Mouse (Mus musculus): ENCODE data around the gene Ccdc17.

The Ccdc17 gene

GRCm38 (mm10) chr4:116596379-116596778, at the start of gene Ccdc17:
TSS of gene Ccdc17 (plus strand) at chr4:116596654.
- peak; percentile 9 for DNase-seq (ENCODE audit: low spot score)

- no peak for DNase-seq (ENCODE audit: low spot score)
These were observed 46.0 kb upstream of the Ccdc17 start for GRCm38 (mm10) chr4:116550432-116550831.

GRCm38 (mm10) chr4:116553035-116553434, 43.4 kb upstream of the Ccdc17 start:
- DNase-seq (ENCODE audit: low spot score), result no peak

GRCm38 (mm10) chr4:116555413-116556300, 40.8 kb upstream of the Ccdc17 start, which contains the start of gene Tmem69:
TSS of gene Tmem69 (minus strand) at chr4:116555936.
- DNase-seq (ENCODE audit: low spot score), result peak; percentile 81

DNA sequence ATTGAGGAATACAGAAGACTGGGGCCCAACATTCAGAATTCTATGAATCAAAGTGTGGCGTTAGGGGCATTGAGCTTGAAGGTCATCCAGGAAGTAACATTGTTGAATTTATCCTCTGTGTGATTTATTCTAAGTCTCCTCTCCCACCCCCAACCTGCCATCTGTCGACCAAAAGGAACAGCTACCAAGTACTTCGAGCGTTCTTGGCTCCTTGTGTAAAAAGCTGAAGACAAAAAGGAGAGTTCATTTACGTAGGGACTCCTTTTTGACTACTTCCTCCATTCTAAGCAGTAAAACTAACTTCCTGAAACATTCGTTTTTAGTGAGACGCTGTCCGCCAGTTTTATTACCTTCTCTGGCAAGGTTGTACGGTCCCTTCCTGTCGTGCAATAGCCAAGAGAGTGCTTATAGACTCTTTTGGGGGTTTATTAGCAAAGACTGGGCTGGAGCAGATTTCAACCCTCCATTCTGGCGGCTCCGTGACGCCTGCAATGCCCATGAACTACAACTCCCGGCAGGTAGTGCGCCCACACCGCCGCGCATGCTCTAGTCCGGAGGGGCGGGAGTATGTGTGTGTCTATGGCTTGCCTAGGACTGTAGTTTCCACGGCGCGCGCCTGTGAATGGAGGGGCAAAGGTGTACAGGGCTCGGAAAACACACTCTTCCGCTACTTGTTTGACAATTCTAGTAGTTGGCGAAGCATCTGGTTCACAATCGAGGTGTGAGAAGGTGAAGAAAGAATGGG, 39.7 kb upstream of the Ccdc17 start:
- peak; percentile 96 for DNase-seq (ENCODE audit: low spot score)

GRCm38 (mm10) chr4:116557306-116558121, 38.9 kb upstream of the Ccdc17 start, which contains the start of gene Gpbp1l1:
TSS of gene Gpbp1l1 (plus strand) at chr4:116557658.
- DNase-seq (ENCODE audit: low spot score), result peak; percentile 98

DNA sequence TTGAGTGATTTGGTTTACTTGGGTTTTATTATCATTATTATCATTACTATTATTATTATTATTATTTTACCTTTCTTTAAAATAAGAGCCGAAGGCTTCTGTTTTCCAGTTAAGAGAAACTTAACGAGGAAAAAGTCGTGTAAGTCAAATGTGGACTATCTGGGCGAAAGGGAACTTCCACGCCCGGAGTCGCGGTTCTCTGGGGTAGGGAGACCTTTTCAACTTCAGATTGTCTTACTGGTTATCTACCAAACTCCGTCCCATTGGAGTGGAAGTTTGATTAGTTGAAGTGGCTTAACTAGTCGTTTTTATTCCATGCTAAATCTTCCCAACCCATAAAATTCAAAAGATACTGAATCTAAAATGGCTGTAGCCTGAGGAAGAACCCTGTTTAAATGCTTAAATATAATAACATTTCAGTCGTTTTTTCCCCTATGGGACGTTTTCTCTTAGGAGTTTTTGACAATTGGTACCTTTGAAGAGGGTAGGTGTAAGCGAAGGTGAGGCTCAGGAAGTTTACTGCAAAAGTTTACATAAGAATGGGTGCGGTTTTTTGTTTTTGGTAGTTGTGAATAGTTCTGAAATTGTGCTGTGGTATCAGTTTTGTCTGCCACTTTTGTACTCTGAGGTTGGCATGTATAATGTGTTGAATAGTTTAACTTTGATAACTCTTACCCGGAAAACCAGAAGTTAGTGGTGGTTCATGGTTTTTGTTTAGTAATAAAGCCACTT, 38.1 kb upstream of the Ccdc17 start:
- peak; percentile 14 for DNase-seq (ENCODE audit: low spot score)

DNA sequence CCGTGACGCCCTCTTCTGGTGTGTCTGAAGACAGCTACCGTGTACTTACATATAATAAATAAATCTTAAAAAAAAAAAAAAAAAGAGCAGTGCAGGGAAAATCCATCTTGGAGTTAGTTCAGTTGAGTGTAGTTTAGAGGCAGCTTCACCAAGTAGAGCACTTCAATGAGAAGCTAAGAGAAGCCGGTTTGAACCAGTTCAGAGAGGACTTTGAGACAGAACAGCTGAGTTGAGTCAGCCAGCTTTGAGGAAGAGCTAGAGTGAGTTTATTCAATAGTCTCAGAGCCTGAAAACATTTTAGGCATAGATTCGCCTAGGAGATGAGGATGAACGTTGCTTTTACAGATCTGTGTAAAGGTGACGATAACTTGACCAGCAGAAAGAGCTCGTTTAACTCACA, 661 bp upstream of the Ccdc17 start:
- no peak for DNase-seq (ENCODE audit: low spot score)

GRCm38 (mm10) chr4:116596978-116597881, 776 bp downstream of the Ccdc17 start:
- peak; percentile 92 for DNase-seq (ENCODE audit: low spot score)

DNA sequence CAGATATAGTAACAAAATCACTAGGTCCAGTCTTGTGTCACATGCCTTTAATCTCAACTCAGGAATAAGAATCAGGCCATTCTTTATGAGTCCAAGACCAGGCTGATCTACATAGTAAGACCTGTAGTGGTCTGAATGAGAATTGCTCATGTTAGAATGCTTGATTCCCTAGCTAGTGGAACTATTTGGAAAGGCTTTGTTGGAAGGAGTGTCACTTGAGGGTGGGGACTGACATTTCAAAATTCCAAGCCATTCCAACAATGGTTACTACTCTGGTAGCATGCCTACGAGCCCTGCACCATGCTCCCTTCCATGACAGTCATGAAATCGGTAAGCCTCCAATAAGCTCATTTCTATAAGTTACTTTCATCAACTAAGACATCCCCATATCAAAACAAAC, 16.2 kb downstream of the Ccdc17 start:
- no peak for DNase-seq (ENCODE audit: low spot score)

GRCm38 (mm10) chr4:116615237-116615636, 18.8 kb downstream of the Ccdc17 start:
- DNase-seq (ENCODE audit: low spot score), result no peak

- no peak for DNase-seq (ENCODE audit: low spot score)
These were observed 28.4 kb downstream of the Ccdc17 start for GRCm38 (mm10) chr4:116624831-116625230.

DNA sequence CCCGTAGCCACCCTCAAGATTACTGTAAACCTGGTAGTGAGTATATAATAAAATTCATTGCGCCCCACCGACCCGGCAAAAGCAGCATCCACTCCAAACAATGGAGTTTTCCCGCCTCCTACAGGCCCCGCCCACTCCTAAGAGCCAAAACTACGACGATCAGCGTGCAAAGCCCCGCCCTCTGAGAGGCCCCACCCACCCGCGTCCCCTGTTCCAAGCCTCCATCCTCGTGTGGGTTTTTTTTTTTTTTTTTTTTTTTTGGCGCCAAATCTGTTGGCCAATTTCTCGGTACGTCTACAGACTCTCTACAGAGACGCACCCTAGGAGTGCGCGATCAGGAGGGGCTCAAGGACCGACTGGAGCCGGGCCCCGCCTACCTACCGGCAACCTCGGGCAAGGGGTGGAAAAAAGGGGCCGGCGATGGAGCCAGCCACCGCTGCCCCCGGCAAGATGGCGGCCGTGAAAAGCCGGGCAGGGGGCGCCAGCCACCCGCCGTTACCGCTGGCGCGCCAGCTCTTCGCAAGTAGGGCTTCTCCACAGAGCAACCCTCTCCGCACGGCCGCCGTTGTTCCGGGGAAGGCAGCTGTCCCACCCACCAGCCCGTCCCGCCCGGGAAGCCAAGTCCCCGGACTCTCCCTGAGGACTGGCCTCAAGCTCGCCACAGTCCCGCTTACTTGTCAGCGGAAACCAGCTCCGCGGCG, 30.4 kb downstream of the Ccdc17 start:
- peak; percentile 82 for DNase-seq (ENCODE audit: low spot score)

- peak; percentile 93 for DNase-seq (ENCODE audit: low spot score)
These were observed 30.9 kb downstream of the Ccdc17 start for GRCm38 (mm10) chr4:116627359-116627716.

- peak; percentile 92 for DNase-seq (ENCODE audit: low spot score)
These were observed 31.5 kb downstream of the Ccdc17 start, which contains the start of gene Nasp for GRCm38 (mm10) chr4:116627722-116628662. TSS of gene Nasp (minus strand) at chr4:116627941.

- DNase-seq (ENCODE audit: low spot score), result no peak
These were observed 38.7 kb downstream of the Ccdc17 start for GRCm38 (mm10) chr4:116635197-116635596.

- no peak for DNase-seq (ENCODE audit: low spot score)
These were observed 42.4 kb downstream of the Ccdc17 start for GRCm38 (mm10) chr4:116638821-116639220.

DNA sequence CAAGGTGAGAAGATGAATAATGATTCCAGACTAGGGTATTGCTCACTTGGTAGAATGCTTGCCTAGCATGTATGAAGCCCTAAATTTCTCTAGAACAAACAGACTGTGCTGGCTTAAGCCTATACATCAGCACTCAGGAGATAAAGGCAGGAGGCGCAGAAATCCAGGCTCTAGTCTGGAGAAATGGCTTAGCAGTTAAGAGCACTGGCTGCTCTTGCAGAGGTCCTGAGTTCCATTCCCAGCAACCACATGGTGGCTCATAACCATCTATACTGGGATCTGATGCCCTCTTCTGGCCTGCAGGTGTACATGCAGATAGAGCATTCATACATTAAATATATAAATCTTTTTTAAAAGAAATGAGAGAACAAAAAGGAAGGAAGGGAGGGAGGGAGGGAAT, 45.6 kb downstream of the Ccdc17 start:
- DNase-seq (ENCODE audit: low spot score), result no peak

Measured in lung, postnatal 25 days (tissue).